Mouse (Mus musculus) leukemia stem cell, adult 10-12 weeks (primary cell): ENCODE measurements around the gene Mrgprb5. TPM values are rescaled to one million over a fixed set of nuclear protein-coding genes. Genes with fewer than 3 reads are reported as not detected.

Experiments
- polyA plus RNA-seq: library from polyadenylated mRNA; stranded (reverse); fragments of >175 nt; gene quantifications from 2 replicates; pipeline ENCODE4 v1.2.3, GENCODE M21; 2012; ENCODE audit warnings: low replicate concordance

Gene Mrgprb5
- not detected in 2 replicates for polyA plus RNA-seq

DNA sequence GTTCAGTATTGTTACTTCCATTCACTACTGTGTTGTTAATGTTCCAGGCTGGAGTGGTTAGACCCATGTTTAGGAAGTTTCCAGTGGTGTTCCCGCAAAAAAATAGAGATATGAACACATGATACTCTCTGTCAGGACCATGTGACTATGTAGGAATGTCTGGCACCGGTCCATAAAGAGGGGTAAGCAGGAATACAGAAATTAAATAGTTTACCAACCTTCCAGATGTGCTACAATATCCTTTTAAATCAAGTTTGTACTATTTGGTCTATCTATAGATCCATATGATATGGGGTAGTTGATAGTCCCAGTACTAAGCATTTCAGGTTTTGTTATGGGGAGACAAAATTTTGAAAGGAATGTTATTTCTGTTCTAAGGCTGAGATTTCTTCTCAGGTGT is at the start of gene Mrgprb5:
Gene Mrgprb5 (minus strand): TSS at position 101 of the 400 bp plus-strand sequence.

GRCm38 (mm10) chr7:48199188-48199587 is 30.4 kb upstream of the Mrgprb5 start, which contains the start of gene Mrgprb4:
TSS of gene Mrgprb4 (minus strand) at chr7:48199288.

Other genes starting within 250 kb of the Mrgprb5 start
- not detected in 2 replicates for gene Mrgpra4, start 186.9 kb downstream of the Mrgprb5 start, polyA plus RNA-seq
- gene Mrgprx1, start 141.4 kb downstream of the Mrgprb5 start, polyA plus RNA-seq, result not detected in 2 replicates
- gene Mrgprb4, start 30.3 kb upstream of the Mrgprb5 start, polyA plus RNA-seq, result not detected in 2 replicates
- gene Mrgprb8, start 219.5 kb upstream of the Mrgprb5 start, polyA plus RNA-seq, result not detected in 2 replicates